Mouse (Mus musculus) heart, postnatal 0 days (tissue): ENCODE results near the gene Vwa8. TPM values are rescaled to one million over a fixed set of nuclear protein-coding genes. Genes with fewer than 3 reads are reported as not detected.

ENCODE experiments used
- ATAC-seq: fragments of 200-750 bp; cut with Nextera tagmentation; 2 replicates; pipeline ENCODE4 v1.8.0; 2017; ENCODE audit warnings: low read depth, moderate number of reproducible peaks, moderate library complexity; ENCODE audit not compliant: insufficient read depth
- DNase-seq: peaks from one replicate; pipeline ENCODE4 v3.0.0-alpha.2; 2016; ENCODE audit warnings: low spot score
- H3K27ac ChIP-seq: fragments of 300-500 bp; sonication (generic); 2 replicates; pipeline ENCODE4 v1.5.1; 2014; ENCODE audit warnings: low read depth, mild to moderate bottlenecking
- H3K27me3 ChIP-seq: fragments of 300-500 bp; sonication (generic); 2 replicates; pipeline ENCODE4 v1.6.1; 2014; ENCODE audit warnings: low read length, mixed read lengths; ENCODE audit not compliant: control insufficient read depth, insufficient read depth
- H3K36me3 ChIP-seq: fragments of 300-500 bp; sonication (generic); replicated peaks from 2 replicates; pipeline ENCODE4 v1.6.1; 2014; ENCODE audit warnings: low read length, mixed read lengths; ENCODE audit not compliant: control insufficient read depth, insufficient read depth
- H3K4me1 ChIP-seq: fragments of 300-500 bp; sonication (generic); 2 replicates; pipeline ENCODE4 v1.6.1; 2014; ENCODE audit warnings: antibody characterized with exemption; ENCODE audit not compliant: control insufficient read depth, insufficient read depth
- H3K4me2 ChIP-seq: fragments of 300-500 bp; sonication (generic); 2 replicates; pipeline ENCODE4 v1.6.1; 2014; ENCODE audit warnings: low read depth, mild to moderate bottlenecking, low read length, moderate library complexity
- H3K4me3 ChIP-seq: fragments of 300-500 bp; sonication (generic); 2 replicates; pipeline ENCODE4 v1.5.1; 2014; ENCODE audit warnings: low read depth, low read length
- H3K9ac ChIP-seq: fragments of 300-500 bp; sonication (generic); replicated peaks from 2 replicates; pipeline ENCODE4 v1.6.1; 2014; ENCODE audit warnings: low read depth, low read length, mixed read lengths
- H3K9me3 ChIP-seq: fragments of 300-500 bp; sonication (generic); replicated peaks from 2 replicates; pipeline ENCODE4 v1.6.1; 2016; ENCODE audit warnings: low read length; ENCODE audit not compliant: control insufficient read depth
- CTCF ChIP-seq: IDR thresholded peaks from 2 replicates; pipeline ENCODE4 v1.5.1; 2016; ENCODE audit warnings: antibody characterized with exemption, control low read depth, low read depth
- EP300 ChIP-seq: IDR thresholded peaks from 2 replicates; pipeline ENCODE4 v1.6.1; 2016; ENCODE audit warnings: antibody characterized with exemption, low read depth
- WGBS: fragments of 180-500 bp; shearing (Covaris S2); extraction: QIAGEN DNeasy Blood & Tissue Kit; methylation state at CpG from one replicate; pipeline ENCODE4 v1.1.7; 2014; 5-methylcytosine and 5-hydroxymethylcytosine counted together
- polyA plus RNA-seq: library from polyadenylated mRNA; unstranded; fragments of >200 nt; fragmentation: Nextera tagmentation; extraction: Ambion mirVana; gene quantifications from 2 replicates; pipeline ENCODE4 v1.2.1, GENCODE M21; 2015
- total RNA-seq: library from RNA; depleted of rRNA; stranded (reverse); fragments of >200 nt; gene quantifications from 2 replicates; pipeline ENCODE4 v1.2.3, GENCODE M21; 2014; ENCODE audit warnings: low replicate concordance

Gene Vwa8
- total and polyA plus RNA-seq, 2 experiments from 2014 or later = 36.2 to 78.8 TPM

DNA sequence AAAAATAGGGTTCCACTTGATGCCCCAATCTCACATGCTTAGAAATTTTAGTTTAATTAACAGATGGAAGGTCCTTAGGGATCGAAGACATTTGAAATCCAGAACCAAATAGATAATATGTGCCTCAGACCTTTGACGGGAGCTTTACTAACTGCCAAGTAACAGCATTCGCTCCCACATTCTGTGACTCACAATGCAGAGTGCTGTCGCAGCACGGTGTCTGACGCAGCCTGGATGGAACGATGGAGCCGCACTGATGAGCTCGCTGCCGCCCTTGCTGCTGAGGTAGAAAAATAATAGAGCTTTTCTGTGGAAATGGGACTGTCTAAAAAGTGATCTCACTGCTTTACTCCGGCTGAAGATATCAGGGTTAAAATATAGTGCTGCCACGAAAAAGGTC, 248.3 kb downstream of the Vwa8 start:
- no peaks in the 10 kb centered on the region for H3K9me3 ChIP-seq
- no peak for TF ChIP-seq EP300
- TF ChIP-seq CTCF = no peak
- 89% methylated on average over 12 of the region's 12 CpGs for WGBS
- no peaks in the 10 kb centered on the region; the same call in 1 of the 2 replicates for H3K4me1 ChIP-seq
- no peaks in the 10 kb centered on the region for H3K27me3 ChIP-seq
- no peak for DNase-seq
- ATAC-seq = no peak
- H3K27ac ChIP-seq = no peak overlapping the region
- H3K9ac ChIP-seq = no peak overlapping the region
- no peak overlapping the region for H3K4me2 ChIP-seq
- H3K36me3 ChIP-seq = peaks cover 17% of the 10 kb centered on the region
- no peak overlapping the region for H3K4me3 ChIP-seq

DNA sequence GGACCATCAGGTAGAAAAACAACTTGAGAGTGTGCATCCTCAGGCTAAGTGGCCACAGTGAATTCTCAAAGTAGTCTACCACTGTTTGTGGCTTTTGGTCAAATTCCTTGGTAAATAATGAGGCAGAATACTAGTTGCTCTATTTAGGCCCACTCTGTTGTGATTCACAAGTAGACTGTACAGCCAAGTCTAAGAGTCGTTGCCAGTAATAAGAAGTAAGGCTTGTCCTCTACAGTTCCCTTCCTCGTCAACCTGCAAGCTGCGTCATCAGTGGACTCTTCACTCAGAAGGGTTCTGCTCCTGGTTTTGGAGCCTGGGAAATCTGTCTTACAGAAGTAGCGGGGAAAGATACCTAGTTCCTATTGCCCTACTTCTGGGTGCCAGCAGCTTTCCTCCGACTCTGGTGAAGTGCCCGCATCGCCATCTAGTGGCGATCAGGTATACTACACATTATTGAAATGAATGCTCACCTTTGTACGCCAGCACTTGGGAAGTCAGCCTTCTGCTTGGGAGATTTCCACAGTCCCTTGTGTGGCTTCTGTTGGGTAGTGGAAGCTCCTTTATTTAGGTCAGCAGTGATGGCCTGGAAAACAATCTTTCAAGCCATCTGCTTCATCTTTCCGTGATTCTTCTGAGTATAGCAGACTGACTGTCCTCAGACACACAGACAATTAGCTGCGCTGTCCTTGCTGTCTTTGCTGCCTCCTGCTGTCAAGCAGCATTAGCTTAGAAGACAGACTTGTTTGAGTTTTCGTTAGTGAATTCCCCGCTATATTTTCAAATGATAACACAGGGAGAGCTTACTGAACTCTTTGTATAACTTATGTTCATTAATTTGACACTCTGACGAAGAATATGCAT, 258.0 kb downstream of the Vwa8 start:
- no peaks in the 10 kb centered on the region for H3K36me3 ChIP-seq
- H3K4me3 ChIP-seq = no peak overlapping the region
- WGBS = 27% methylated on average over 14 of the region's 14 CpGs
- no peaks in the 10 kb centered on the region for H3K9me3 ChIP-seq
- peak; percentile 94 for TF ChIP-seq CTCF
- TF ChIP-seq EP300 = no peak
- peak overlapping the region; percentile 28 for H3K4me2 ChIP-seq
- H3K27ac ChIP-seq = no peak overlapping the region
- no peaks in the 10 kb centered on the region for H3K27me3 ChIP-seq
- DNase-seq (peak; percentile 78), ATAC-seq (peak; percentile 51; the same call in 1 of the 2 replicates)
- no peaks in the 10 kb centered on the region for H3K4me1 ChIP-seq
- no peak overlapping the region for H3K9ac ChIP-seq

DNA sequence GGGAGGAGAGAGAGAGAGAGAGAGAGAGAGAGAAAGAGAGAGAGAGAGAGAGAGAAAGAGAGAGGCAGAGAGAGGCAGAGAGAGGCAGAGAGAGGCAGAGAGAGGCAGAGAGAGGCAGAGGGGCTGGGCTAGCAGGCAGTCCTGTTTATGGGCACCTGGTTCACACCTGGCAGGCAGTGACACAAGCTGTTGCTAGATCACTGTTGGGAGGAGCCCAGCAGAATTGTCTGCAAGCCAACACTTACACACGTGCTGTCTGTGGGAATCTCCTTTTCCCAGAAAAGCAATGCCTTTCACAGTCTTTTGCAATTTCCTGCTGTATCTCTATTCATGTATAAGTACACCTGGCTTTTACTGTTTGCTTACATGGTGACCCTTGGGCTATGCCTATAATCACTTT, 260.5 kb downstream of the Vwa8 start:
- Histone ChIP-seq H3K9ac (no peak overlapping the region), H3K4me1 (no peaks in the 10 kb centered on the region), H3K36me3 (no peaks in the 10 kb centered on the region), H3K4me3 (no peak overlapping the region), H3K27ac (no peak overlapping the region), H3K4me2 (no peak overlapping the region), H3K27me3 (no peaks in the 10 kb centered on the region), H3K9me3 (no peaks in the 10 kb centered on the region)
- TF ChIP-seq EP300 (no peak), CTCF (no peak)
- DNase-seq = no peak
- ATAC-seq = no peak
- WGBS = 33% methylated on average over 1 of the region's 1 CpGs

DNA sequence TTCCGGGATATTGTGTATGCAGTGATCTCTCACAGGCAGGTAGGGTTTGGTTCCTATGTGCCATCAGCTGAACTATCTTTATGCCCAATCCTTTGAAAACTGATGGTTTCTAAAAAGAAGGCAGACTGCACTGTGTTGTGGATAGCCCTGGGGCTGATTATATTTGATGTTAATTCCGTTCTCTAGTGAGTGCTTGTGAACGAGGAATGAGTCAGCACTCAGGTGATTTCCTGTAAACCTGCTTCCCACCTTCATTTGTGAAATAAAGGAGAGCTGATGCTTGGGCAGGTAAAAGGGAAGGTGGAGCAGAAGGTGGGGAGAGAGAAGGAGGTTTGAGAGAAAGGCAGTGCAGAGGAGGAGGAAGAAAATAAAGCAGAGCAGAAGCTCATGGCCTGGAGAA, 261.2 kb downstream of the Vwa8 start:
- no peak overlapping the region for H3K27ac ChIP-seq
- no peaks in the 10 kb centered on the region for H3K4me1 ChIP-seq
- H3K9me3 ChIP-seq = no peaks in the 10 kb centered on the region
- ATAC-seq = no peak
- no peaks in the 10 kb centered on the region for H3K36me3 ChIP-seq
- WGBS = 57% methylated on average over 3 of the region's 3 CpGs
- TF ChIP-seq CTCF = no peak
- no peak for TF ChIP-seq EP300
- H3K4me2 ChIP-seq = no peak overlapping the region
- no peak for DNase-seq
- no peak overlapping the region for H3K4me3 ChIP-seq
- H3K27me3 ChIP-seq = no peaks in the 10 kb centered on the region
- no peak overlapping the region for H3K9ac ChIP-seq

DNA sequence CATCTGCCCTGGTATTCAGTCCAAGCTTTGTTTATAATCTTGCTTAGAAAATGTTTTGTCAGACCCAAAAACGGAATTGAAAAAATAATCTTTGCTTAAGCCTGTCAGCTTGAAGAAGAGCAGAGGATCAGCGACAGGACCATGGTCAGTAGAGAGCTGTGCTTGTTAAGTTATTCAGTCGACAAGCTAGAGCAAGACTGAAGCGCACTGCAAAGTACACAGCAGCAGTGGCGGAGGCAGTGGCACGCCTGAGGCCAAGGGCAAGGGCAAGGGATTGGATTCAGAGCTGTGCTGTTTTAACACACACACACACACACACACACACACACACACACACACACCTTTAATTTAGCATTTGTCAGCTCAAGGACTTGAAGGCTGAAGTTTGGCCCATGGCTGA, 263.2 kb downstream of the Vwa8 start:
- TF ChIP-seq EP300 (no peak), CTCF (no peak)
- H3K4me1 ChIP-seq = no peaks in the 10 kb centered on the region
- no peak for ATAC-seq
- no peaks in the 10 kb centered on the region for H3K36me3 ChIP-seq
- no peaks in the 10 kb centered on the region for H3K9me3 ChIP-seq
- no peak overlapping the region for H3K27ac ChIP-seq
- H3K27me3 ChIP-seq = no peaks in the 10 kb centered on the region
- WGBS = 65% methylated on average over 6 of the region's 6 CpGs
- no peak overlapping the region for H3K9ac ChIP-seq
- no peak for DNase-seq
- H3K4me3 ChIP-seq = no peak overlapping the region
- H3K4me2 ChIP-seq = no peak overlapping the region
